Mouse (Mus musculus) brain, embryonic 14.5 days (tissue): Measurements from ENCODE around the gene Klf5. TPM values are rescaled to one million over a fixed set of nuclear protein-coding genes. Genes with fewer than 3 reads are reported as not detected.
A peak's percentile ranks its signal among the peaks of the same experiment; 100 is the strongest.

Experiments
- DNase-seq: peaks from one replicate; pipeline ENCODE4 v3.0.0-alpha.2; 2011; ENCODE audit warnings: low read depth
- CTCF ChIP-seq: fragments of 200-500 bp; IDR thresholded peaks from 2 replicates; pipeline ENCODE4 v1.5.1; 2012; ENCODE audit warnings: inconsistent platforms, mild to moderate bottlenecking, moderate library complexity, borderline replicate concordance; ENCODE audit not compliant: insufficient read depth, insufficient read length; ENCODE audit errors: extremely low read depth
- POLR2A ChIP-seq: fragments of 200-500 bp; IDR thresholded peaks from 2 replicates; pipeline ENCODE4 v1.6.1; 2012; ENCODE audit warnings: mild to moderate bottlenecking, inconsistent platforms, borderline replicate concordance; ENCODE audit not compliant: poor library complexity, insufficient read depth, insufficient read length, severe bottlenecking; ENCODE audit errors: extremely low read depth
- polyA plus RNA-seq: library from polyadenylated mRNA; depleted of rRNA; stranded (reverse); fragments of >200 nt; gene quantifications from 2 replicates; pipeline ENCODE4 v1.2.3, GENCODE M21; 2012; rRNA removed

The Klf5 gene
- polyA plus RNA-seq = 2.8 and 3.3 TPM in 2 replicates

DNA sequence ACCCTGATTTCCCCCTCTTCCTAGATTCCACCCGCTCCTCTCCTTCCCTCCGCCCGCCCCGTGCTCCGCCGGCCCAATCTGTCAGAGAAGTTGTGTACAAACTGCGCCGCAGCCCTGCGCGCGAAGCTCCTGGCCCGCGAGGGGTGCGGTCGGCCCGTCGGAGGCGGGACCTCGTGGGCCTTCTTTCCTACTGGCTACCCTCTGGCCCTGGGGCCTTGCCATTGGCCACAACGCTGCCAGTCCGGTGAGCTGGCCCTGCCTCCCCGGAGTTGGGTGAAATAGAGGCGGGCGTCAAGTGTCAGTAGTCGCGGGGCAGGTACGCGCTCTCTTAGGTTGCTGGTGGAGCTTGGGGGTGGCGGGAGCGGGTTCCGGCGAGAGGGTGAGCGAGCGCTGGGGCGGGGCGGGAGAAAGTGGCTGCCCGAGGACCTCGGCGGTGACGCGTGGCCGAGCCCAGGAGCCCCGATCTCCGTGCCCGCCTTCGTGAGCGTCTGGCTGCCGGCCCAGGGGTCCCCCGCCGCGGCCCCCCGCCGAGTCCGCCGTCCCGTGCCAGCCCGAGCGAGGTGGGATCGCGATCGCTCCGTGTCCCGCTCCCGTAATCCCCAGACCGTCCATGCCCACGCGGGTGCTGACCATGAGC is at the start of gene Klf5:
Klf5 (plus strand) TSS at position 307 of the 637 bp plus-strand sequence.
- peak; percentile 97 for DNase-seq
- TF ChIP-seq POLR2A (no peak), CTCF (no peak)

DNA sequence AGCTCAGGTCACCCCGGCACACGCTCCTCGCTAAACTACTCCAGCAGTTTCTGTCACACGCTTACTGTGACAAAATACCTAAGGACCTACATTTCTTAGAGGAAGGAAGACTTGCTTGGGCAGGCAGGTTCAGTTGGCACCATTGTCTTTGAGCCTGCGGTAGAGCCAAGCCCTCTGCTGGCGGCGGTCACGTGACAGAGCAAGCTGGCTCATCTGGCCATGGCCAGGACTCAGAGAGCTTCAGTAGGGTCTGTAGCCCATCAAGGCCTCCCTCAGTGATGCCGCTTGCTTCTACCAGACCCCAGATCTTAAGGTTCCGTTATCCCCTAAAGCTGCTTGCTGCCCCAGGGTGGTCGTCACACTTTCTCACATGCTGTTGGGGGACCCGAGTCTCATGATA is 36.5 kb upstream of the Klf5 start:
- no peak for DNase-seq
- TF ChIP-seq POLR2A = no peak
- TF ChIP-seq CTCF = no peak

DNA sequence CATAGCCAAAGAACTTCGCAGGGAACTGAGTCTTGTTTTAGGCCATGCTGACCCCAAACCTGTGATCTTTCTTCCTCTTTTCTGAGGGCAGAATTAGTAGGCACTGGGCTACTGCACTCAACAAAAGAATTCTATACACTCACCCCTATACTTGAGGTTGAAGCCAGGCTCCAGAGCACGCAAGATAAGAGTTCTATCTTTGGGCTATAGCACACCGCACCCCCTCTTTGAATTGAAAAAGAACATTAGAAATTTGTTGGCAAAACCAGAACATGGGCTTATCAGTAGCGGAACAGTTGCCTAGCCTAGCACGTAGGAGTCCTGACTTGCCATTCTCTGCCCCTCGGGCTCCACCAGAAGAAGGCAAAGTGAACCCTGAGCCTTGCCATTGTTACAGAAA is 34.7 kb upstream of the Klf5 start:
- no peak for TF ChIP-seq CTCF

DNA sequence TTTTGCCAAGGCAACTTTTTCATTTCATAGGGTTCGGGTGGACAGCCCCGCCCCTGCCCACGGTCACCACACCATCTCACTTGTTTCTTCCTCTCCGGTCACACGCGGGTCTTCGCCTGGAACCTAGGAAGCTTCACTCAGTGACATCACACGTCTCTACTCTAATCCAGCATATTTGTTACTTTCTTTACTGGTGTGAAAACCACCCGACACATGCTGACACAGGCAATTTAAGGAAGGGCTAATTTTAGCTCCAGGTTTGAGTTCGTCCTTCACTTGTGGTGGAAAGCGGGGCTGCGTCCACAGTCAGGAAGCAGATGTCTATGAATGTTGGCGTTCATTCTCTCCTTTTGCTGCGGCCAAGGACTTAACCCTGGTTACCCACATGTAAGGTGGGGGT is 32.7 kb upstream of the Klf5 start:
- DNase-seq = no peak
- no peak for TF ChIP-seq POLR2A
- TF ChIP-seq CTCF = no peak

More for the DNA sequence above, 34.7 kb upstream of the Klf5 start:
- no peak for DNase-seq

DNA sequence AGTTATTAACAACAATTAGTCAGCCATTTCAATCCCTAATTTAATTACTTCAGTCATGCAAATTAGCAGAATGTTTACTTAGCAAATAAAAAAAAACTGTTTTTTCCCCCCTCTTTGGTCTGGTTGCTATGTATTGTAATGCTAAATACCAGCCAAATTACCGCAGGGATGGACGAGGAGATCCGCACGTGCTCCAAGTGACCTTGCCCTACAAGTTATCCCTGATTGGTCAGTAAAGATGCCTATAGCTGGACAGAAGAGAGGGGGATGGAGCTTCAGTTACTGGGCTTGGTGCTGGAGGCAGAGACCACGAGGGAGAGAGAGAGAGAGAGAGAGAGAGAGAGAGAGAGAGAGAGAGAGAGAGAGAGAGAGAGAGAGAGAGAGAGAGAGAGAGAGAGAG is 31.7 kb upstream of the Klf5 start:
- DNase-seq = no peak
- TF ChIP-seq CTCF = no peak
- TF ChIP-seq POLR2A = no peak

DNA sequence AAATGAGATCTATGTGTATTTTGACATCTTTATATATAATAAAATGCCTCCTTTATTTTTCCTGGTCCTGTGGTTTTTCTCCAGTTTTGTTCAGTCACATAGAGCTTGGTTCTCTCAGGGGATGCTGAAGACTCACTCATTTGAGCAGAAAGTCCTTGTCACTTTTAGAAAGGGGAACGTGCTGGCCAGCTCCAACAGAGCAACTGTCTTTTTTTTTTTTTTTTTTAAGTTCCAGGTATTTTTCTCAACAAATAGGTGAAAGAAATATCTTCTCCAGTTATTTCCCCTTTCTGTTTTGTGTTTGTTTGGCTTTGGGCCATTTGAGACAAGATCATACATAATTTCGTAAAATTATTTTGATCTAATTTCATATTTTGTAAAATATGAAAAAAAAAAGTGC is 24.4 kb upstream of the Klf5 start:
- TF ChIP-seq POLR2A (no peak), CTCF (no peak)
- no peak for DNase-seq

DNA sequence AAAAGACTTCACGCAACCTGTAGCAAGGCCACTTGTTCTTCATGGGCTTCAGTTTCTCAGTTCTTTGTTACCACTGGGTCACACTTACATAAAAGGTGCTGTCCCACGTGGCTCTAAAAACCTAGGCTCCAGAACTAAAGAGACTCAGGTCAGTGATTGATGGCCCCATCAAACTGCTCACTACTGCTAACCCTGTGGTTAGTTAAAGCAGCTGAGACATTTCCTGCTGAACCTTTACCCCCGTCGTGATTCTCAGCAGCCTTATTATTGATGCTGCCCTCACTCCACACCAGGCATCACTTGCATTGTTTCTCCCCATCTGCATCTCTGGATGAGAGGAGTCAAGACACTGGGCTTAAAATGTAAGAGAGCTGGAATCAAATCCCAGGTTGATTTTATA is 22.7 kb upstream of the Klf5 start:
- no peak for DNase-seq
- no peak for TF ChIP-seq CTCF
- TF ChIP-seq POLR2A = no peak

DNA sequence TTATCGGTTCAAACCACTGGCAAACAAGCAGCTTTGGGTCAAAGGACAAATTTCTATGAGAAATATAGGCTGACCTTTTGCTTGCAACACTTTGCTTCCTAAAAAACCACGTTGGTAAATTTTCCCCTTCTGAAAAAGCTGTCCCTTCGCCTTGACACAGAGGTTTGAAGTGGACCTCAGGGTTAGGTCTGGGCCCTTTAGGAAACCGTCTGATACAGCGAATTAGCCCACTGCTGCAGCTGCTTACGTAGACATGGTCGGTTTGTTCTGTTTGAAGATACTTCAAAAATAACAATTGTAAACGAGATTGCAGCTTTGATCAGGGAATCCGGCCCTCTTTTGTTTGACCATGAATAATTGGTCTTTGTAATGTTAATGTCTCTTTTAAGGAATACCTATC is 20.2 kb upstream of the Klf5 start:
- TF ChIP-seq CTCF (no peak), POLR2A (no peak)
- no peak for DNase-seq

DNA sequence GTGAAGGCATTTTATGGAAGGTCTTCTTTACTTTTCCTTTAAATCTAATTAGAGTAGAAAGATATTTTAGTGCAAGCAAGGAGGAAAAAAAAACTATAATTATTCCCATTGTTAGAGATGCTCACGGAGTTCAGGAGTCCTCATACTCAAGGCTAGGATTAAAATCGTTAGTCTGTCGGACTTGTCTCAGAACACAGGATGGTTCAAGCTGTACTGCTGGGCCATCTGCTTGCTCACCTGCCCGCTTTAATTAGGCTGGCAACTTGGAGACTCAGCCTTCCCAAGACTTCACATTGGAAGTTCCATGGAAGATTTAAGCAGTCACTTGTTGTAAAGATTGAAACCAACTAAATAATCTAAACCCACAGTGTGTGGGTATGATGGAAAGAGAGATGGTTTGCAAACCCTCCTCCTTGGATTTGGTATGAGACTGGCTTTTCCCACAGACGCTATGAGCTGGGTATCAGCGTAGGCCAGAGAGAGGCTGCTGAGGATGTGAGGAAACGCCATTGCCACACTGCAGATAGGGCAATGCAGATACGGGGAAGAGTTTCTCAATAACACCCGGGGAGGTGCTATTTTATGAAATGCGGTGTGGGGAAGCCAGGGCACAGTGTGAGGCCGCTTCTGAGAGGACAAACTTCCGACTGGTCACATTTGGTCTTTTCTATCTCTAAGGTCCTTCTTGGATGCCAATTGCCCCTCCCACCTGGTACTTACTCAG is 19.6 kb upstream of the Klf5 start:
- TF ChIP-seq CTCF = no peak
- TF ChIP-seq POLR2A = no peak
- DNase-seq = peak; percentile 35

DNA sequence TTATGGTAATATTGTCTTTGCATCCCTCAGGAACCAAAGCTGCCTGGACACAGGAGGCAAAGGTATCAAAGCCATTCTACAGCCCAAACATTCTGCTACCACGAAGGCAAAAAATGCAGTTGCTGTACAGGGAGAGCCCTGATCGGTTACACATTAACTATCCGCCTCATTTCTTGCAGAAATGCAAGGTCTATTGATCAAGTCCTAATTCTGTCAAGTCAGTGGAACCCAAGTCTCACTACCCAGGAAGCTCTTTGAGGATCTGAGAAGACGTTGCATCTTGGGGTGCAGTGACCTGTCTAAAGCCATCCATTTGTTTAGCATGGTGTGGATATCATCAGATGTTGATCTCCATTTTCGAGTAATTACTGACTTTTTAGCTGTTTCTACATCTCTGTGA is 18.1 kb upstream of the Klf5 start:
- TF ChIP-seq CTCF (no peak), POLR2A (no peak)
- no peak for DNase-seq

DNA sequence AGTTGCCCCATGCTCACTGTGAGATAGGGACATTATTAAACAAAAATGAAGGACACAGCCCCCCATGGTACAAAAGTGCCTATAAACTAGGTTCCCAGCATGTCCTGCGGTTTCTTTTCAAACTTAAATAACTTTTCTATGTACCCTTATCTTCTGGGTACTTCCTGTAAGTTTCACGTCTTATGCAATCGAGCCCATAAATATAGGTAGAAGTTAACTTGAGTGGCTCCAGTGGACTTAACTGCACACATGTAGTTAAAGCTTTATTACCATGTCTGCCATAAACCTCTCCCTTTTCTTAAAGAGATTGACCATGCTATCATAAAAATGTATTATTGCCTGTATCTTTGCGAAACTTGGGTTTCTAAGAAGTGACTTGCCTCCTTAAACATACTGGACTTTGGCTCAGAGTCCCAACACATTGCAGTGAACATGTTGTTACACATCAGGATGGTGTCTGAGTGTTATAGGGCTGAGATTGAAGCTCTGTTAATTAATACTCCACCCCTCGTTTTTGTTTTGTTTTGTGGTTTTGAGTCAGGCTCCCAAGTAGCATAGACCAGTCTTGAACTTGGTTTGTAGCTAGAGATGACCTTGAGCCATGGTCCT is 17.6 kb upstream of the Klf5 start:
- TF ChIP-seq POLR2A = no peak
- TF ChIP-seq CTCF = no peak
- no peak for DNase-seq

DNA sequence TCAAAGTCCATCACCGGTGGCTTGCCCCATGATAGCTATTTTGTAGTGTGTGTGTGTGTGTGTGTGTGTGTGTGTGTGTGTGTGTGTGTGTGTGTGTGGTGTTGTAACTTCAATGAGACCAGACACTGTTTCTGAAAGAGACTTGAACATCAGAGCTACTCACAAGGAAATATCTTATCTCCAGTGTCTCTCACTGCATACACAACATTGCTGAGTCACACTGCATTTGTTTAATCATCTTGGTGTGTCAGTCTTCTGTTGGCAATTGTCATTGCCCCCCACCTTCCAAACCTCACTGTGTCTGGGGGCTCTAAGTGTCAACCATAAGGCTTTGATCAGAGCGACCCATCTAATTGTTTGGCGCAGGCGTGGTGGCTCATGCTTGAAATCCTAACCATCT is 13.0 kb upstream of the Klf5 start:
- DNase-seq = no peak
- TF ChIP-seq CTCF = no peak
- TF ChIP-seq POLR2A = no peak
